Mouse (Mus musculus) NIH3T3 (cell line): ENCODE measurements around the gene Rap2b.

ENCODE experiments used
- DNase-seq: peaks from one replicate; pipeline ENCODE4 v3.0.0-alpha.2; 2012; ENCODE audit warnings: low read depth

Rap2b gene

DNA sequence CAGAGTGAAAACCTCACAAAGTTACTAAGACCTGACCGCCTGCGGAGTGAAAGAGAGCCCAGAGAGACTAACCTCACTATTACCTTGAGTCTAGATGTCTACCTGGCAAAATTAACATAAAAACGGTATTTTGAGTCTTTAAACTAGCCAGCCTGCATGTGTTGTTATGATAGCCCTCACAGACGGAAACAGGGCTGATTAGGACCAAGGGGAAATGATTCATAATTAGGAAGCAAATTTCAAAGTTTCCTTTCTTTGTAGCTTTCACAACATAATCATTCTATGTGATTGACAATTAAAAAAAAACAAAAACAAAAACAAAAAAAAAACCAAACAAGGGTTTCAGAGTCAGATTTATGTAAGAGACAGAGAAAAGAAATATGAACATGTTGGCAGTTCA, 24.9 kb downstream of the Rap2b start:
- DNase-seq, result no peak

DNA sequence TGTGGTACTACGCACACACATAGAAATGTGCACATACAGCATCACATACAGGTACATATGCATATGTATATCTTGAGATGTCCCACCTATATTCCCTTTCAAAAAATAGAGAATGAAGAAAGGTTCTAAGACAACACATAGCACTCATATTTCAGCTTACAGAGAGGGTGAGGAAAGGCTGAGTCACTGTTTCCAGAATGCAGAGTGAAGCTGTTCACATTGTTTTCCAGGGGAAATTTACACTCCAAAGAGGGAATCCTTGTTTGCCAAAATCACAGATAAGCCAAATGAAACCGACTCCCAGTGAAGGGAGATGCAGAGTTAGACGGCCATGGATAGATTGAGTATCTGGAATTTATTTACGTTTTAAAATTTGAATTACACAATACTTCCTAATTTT, 30.1 kb downstream of the Rap2b start:
- peak; percentile 76 for DNase-seq

DNA sequence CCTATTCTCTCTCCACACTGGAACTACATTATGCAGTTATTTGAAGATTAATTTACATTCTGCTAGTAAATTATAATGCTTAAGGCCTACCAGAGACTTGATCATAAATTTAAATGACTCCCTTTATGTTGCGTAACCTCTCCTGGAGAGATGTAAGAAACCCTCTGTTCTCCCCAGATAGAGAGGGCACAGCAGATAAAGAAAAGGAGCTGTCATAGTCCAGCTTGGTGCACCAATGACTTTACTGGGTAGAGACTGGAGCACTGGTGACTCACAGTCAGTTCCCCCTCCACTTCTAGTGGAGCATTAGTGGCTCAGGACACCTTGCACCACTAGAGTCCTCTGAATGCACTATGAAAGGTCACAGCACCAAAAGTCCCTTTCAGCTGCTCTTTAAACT, 31.4 kb downstream of the Rap2b start:
- no peak for DNase-seq

DNA sequence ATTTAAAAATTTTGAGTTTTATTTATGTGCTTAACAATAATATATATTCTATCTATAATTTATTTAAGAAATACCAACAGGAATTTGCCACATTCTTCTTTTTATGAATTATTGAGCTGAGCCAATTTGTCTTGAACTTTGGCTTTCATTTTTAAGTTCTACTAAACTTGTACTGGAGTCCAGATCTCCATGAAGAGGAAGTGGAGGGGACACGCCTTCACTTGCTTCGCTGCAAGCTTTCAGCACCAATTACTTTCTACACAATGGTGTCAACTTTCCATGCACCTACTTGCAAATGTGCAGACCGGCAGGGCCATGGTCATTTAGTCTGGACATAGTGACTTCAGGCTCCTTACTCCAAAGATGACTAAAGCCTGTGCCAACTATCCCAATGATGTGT, 32.1 kb downstream of the Rap2b start:
- no peak for DNase-seq

DNA sequence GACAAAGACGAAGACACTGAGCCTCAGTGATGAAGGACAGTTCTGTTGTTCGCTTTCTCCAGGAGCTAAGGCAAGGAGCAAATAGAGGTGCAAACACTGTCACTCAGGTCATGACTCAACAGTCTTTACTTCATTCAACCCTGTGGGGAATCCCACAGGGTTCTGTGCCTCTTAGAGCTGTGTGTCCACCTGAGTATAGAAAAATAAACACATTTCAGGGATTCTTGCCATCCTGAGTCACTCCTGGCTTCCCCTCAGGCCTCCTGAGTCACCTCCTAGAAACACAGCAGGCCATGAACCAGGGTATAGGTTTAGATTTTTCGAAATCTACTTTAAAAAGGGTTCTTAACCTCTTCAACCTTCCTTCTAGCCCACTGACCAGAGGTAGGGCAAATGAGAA, 33.9 kb downstream of the Rap2b start:
- DNase-seq, result peak; percentile 60

DNA sequence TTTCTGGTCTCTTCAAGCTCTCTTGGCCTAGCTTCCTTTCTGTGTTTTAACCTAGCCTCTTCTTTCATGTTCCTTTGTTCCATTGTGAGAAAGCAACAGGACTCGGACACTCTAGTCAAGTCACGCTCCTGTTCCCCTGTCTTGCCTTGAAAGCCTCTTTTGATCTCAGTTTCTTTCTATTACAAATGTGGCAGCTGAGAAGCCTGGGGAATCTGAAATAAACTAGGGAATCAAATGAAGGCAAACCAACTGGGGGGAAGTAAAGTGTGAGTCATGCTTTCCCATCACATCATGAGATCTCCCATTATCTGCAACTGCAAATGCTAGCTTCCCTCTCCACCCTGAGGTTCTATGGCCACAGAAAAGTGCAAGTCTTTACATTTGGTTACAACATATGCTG, 35.3 kb downstream of the Rap2b start:
- peak; percentile 51 for DNase-seq

DNA sequence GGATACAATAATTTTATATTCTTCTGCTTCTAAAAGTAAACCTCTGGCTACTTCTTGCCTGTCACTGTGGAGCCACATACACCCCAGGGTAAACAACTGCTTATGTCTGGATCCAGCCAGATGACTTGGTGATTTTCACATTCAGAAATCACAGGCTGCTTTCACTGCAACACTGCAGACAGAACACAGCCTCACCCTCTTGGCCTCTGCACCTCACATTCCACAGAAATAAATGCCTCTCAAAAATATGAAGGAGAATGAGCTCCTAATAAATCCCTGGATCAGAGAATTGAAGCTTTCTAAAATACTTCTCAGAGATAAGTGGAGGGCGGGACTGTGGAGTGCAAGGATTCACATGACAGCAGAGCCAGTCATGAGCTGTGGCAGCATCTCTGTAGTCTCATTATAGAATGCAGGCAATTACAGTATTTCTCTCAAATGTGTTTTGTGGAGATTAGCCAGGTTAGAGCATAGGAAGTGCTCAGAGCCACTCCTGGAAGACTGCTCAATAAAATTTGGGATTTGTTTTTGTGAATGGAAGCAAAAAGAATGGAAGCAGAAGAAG, 39.5 kb downstream of the Rap2b start:
- peak; percentile 34 for DNase-seq

DNA sequence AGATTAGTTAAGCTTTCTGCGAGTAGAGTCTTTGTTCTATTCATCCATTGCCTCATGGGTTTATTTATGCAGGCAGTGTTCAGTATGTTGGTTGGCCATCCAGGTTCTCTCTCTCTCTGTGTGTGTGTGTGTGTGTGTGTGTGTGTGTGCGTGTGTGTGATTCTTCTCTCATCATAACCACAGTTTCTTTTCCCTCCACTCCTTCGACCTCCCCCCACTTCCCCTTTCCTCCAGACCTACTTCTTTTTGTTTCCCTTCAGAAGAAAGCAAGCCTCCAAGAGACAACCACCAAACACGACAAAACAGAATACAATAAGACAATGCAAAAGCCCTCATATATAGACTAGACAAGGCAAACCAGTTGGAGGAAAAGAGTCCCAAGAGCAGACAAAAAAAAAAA, 45.5 kb downstream of the Rap2b start:
- no peak for DNase-seq

DNA sequence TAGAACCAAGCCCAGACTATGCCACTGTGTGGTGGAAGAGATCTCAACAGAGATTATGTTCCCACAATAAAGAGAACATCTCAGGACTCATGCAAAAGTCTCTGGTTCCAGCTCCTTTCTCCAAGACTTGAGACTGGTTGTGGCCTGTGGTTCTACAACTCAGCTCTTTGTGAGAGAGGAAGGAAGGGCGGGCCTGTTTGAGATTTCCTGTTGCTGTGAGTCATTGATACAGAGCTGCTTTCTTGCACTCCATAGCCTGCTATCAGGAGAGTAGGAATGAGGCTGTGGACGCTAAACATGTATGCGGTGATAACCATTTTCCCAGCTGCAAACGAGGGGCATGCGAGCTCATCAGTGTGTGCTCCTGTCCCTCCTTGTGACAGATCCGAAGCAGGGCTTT, 48.2 kb downstream of the Rap2b start:
- peak; percentile 32 for DNase-seq

DNA sequence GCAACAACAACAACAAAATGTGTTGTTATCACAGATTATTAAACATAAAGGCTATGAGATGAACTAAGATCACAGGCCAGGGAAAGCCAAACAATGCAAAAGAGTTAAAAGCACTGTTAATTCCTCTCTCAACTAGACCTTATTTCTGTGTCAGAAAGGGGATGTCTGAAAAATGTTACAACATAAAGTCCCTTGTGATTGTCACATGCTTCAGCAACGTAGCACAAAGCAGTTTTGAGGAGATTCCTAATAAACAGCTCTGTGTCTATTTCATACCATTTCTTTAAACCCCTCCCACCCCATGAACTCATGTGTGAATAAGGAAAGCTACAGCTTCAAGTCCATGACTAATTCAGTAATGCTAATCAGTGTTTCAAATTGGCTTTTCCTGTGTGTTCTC, 54.4 kb downstream of the Rap2b start:
- no peak for DNase-seq
